Mouse (Mus musculus) layer of hippocampus, adult 9-11 months (tissue): Measurements from ENCODE around the gene Mei4.

Source experiments
- DNase-seq: peaks from one replicate; pipeline ENCODE4 v3.0.0; 2022

Mei4 gene

GRCm38 (mm10) chr9:81863181-81863887 is at the start of gene Mei4:
Gene Mei4 (plus strand): TSS chr9:81863670.
- peak; percentile 78 for DNase-seq

GRCm38 (mm10) chr9:81819715-81820373 is 43.6 kb upstream of the Mei4 start:
- no peak for DNase-seq

GRCm38 (mm10) chr9:81827560-81827959 is 35.9 kb upstream of the Mei4 start:
- DNase-seq, result no peak

GRCm38 (mm10) chr9:81834056-81834455 is 29.4 kb upstream of the Mei4 start:
- DNase-seq, result no peak

GRCm38 (mm10) chr9:81858861-81859260 is 4.6 kb upstream of the Mei4 start:
- no peak for DNase-seq

- no peak for DNase-seq
These were observed 391 bp downstream of the Mei4 start for GRCm38 (mm10) chr9:81863888-81864234.

GRCm38 (mm10) chr9:81866032-81866431 is 2.6 kb downstream of the Mei4 start:
- no peak for DNase-seq

GRCm38 (mm10) chr9:81921456-81921855 is 58.0 kb downstream of the Mei4 start:
- no peak for DNase-seq

GRCm38 (mm10) chr9:81924744-81925143 is 61.3 kb downstream of the Mei4 start:
- no peak for DNase-seq

GRCm38 (mm10) chr9:81940533-81940932 is 77.1 kb downstream of the Mei4 start:
- DNase-seq, result no peak

- DNase-seq, result no peak
These were observed 82.2 kb downstream of the Mei4 start for GRCm38 (mm10) chr9:81945624-81946023.

GRCm38 (mm10) chr9:81956858-81957257 is 93.4 kb downstream of the Mei4 start:
- DNase-seq, result no peak

GRCm38 (mm10) chr9:81957842-81958241 is 94.4 kb downstream of the Mei4 start:
- peak; percentile 37 for DNase-seq

GRCm38 (mm10) chr9:81966765-81967164 is 103.3 kb downstream of the Mei4 start:
- no peak for DNase-seq

- DNase-seq, result no peak
These were observed 105.5 kb downstream of the Mei4 start for GRCm38 (mm10) chr9:81968935-81969334.

GRCm38 (mm10) chr9:81982461-81982860 is 119.0 kb downstream of the Mei4 start:
- DNase-seq, result no peak

- no peak for DNase-seq
These were observed 149.5 kb downstream of the Mei4 start for GRCm38 (mm10) chr9:82012991-82013390.

GRCm38 (mm10) chr9:82042515-82043056 is 179.1 kb downstream of the Mei4 start:
- DNase-seq, result no peak

- peak; percentile 24 for DNase-seq
These were observed 181.0 kb downstream of the Mei4 start for GRCm38 (mm10) chr9:82044517-82044916.

- DNase-seq, result no peak
These were observed 210.4 kb downstream of the Mei4 start for GRCm38 (mm10) chr9:82073832-82074231.

- no peak for DNase-seq
These were observed 211.8 kb downstream of the Mei4 start for GRCm38 (mm10) chr9:82075270-82075669.

GRCm38 (mm10) chr9:82096409-82096808 is 232.9 kb downstream of the Mei4 start:
- no peak for DNase-seq

GRCm38 (mm10) chr9:82114865-82115264 is 251.4 kb downstream of the Mei4 start:
- peak; percentile 7 for DNase-seq

GRCm38 (mm10) chr9:82136119-82136518 is 272.6 kb downstream of the Mei4 start:
- no peak for DNase-seq
